Mouse (Mus musculus) right cerebral cortex, adult 18-20 months (tissue): ENCODE data around the gene Dlx3.

Source experiments
- DNase-seq: peaks from one replicate; pipeline ENCODE4 v3.0.0; 2022; ENCODE audit warnings: mixed read lengths

Gene Dlx3

DNA sequence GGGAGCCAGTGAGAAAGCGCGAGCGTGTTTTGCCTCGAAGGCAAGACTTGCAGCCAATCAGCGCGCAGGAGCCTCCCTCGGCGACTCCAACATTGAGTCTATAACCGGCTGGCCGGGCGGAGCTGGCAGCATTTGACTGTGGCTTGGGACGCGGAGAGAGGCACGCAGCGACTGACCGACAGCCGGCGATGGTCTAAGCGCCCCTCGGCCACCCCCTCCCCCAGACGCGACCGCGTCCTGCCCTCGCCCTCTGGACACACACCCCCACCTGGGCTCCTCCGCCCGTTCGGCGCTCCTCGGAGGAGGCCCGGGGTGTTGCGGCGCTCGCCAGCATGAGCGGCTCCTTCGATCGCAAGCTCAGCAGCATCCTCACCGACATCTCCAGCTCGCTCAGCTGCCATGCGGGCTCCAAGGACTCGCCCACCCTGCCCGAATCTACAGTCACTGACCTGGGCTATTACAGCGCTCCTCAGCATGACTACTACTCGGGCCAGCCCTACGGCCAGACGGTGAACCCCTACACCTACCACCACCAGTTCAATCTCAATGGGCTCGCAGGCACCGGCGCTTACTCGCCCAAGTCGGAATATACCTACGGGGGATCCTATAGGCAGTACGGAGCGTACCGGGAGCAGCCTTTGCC is at the start of gene Dlx3:
Dlx3 (plus strand) TSS at position 130 of the 643 bp plus-strand sequence.
- DNase-seq, result no peak

DNA sequence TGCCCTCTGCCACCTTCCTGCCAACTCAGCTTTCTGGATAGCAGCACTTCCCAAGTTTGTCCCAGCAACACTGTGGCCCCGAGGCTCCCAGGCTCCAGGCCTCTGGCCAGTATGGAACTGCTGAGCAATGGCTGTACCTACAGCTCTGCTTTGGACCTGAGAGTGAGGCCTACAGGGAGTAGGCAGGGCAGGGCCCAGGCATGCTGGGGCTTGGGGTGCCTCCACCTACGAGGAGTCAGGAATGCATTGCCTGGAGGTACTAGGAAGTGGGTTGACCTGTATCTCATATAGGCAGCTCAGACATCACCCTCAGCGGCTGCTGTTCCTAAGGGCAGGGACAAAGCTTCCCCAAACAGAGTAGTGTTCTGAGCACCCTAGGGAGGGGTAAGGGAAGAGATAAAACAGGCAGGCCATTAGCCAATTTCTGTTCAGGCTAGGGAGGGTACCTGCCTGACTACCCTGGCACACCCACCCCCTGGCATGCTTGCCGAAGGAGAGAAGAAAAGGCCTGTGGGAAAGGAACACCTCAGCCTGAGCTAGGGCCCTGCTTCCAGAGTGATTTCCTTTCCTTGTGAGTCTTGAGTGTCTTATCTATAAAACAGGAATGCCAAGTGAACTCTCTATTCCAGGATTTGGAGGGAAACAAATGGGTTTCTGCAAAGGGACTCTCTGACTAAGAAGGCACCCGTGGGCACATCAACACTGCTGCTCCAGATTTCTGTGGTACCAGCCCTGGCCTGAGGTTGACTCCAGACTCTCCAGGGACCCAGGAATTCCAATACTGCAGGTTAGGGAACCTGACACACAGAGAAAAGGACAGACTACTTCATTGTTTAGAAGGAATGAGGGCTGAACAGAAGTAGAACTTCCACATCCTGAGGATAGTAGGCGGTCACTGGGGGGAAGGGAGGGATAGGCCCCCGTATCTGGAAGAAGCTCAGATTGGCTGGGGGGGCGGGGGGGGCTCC is 49.5 kb upstream of the Dlx3 start:
- DNase-seq, result no peak

DNA sequence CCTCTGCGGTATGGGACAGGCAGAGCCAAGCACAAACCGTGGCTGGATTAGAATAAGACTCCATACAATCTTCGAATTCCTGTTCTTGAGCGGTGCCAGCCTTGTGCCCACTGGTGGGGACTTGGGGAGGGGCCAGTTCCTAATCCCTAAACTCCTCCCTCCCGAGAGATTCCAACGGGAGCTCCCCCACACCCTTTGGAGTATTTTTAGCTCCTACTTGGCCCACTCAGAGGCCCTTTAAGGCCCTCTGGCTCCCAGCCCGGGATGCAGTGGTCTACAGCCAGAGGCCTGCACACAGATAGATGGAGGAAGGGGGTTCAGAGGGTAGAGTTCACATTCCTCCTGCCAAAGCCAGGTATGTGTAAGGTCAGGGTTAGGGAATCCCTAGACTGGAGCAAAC is 48.7 kb upstream of the Dlx3 start:
- no peak for DNase-seq

DNA sequence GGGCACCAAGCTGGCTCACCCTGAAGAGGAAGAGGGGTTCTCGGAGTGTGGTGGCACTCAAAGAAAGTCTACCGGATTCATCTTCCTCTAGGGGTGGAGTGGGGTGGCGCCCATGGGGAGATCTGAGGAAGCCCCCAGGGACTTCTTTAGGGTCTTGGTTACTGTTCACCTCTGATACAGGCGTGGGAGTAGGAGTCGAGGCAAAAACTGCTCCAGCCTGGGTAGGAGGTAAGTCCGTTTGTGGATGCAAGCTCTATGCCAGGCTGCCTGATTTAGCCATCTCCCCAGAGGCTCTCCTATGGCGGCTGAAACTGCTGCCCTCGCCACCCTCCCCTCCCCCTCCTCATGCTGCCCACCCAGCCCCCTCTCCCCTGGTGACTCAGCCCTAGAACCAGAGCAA is 47.8 kb upstream of the Dlx3 start:
- DNase-seq, result no peak

DNA sequence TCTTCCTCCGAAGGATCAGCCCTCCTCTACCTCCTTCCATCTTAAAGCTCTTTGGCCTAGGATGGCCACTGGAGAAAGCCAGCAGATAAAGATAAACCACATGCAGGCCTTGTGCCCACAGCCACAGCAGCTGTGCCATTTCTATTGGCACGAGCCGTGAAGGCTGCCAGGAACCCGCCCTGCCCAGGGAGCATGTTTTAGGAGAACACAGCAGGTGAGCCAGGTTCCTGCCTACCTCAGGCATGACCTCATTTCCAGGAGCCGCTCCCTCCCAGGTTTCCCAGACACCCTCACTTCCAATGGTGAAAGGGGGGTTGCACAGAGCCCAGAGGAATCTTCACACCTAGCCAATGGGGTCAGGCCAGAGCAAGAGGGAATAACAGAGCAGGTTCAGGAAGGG is 47.1 kb upstream of the Dlx3 start:
- DNase-seq, result no peak

DNA sequence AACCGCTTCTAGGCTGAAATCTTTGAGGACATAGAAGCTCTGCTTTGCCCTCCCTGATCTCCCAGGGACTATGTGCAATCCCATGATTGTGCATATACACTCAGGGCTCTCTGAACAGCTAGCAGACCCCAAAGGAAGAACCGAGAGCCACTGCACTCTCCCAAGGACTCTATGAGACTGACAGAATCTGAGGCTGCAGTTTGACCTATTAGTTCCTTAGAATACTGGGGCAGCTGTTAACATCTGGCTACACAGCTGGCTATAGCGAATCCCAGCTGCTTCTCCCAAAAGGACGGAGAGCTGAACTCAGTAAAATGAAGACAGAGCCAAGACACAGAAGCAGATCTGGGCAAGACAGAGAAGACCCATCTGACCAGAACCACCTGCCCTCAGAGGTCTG is 46.1 kb upstream of the Dlx3 start:
- no peak for DNase-seq

DNA sequence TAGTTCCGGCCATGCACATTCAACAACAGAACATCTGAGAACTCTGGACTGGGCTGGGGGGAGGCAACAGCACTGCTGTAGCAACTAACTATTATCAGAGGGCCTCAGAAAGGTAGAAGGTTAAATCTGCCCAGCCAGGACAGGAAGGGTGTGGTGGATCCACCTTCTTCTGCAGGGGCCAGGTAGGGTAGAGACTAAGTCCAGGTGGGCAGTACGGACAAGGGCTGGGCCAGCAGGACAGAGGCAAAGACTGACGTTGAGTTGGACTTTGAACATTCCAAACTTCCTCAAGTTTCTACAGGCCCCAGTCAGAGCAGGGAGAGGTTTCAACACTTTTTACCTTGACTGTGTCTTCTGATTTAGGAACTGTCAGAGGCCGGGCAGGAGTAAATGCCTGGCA is 45.2 kb upstream of the Dlx3 start:
- DNase-seq, result no peak

DNA sequence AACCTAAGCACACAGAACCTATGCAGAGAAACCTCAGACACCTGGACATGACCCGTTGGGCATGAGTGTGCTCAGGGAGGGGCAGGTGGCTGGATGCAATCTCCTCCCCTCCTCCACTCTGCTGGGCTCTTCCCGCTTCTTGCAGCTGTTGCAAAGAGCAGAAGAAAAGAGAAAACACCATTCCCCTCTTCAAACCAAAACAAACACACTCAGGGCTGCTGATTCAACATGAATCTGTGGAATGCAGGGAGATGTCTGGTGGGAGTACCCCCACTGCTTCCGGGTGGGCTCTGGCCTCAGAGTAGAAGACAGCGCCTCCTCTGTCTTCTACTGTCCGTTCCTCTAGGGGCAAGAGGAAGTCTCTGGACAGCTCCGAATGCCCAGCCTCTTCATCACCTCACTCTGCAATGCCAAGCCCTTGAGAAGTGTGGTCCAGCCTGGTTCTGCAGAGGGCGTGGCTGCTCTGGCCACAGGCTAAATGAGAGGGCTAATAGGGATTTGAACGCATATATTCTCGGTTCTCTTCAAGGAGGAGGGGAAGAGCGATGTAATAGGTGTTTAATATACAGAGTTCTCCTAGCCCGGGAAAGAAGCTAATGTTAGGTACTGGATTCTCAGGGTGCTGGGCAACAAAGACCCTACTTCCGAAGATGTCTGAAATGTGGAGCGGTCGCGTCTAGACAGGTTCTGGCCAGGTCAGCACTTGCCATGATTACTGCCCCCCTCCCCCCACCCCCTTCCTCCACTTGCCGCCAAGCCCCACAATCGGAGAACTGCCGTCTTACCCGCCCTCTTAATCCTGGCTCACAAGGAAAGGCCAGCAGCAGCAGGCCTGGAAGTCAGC is 44.5 kb upstream of the Dlx3 start:
- no peak for DNase-seq

DNA sequence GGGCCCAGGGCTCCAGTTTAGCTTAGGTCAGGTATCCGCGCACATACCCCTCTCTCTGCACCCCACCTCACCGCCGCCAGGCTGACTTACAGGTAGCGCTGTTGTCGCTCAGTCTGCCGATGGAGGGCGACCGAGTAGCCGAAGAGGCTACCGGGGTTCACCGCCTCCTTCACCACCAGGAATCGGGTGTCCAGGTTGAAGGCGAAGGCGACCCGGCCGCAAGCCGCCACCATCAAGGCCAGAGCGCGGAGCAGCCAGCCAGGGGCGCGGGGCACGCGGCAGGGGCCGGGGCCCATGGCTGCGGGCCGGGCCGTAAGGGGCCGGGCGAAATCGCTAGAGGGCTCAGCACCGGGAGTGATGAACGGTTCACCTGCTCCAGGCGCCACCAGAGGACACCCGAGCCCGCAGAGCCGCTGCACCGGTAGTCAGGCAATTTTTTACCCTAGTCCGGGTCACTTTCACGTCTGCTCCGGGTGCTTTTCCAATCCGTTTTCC is 43.8 kb upstream of the Dlx3 start:
- peak; percentile 59 for DNase-seq

DNA sequence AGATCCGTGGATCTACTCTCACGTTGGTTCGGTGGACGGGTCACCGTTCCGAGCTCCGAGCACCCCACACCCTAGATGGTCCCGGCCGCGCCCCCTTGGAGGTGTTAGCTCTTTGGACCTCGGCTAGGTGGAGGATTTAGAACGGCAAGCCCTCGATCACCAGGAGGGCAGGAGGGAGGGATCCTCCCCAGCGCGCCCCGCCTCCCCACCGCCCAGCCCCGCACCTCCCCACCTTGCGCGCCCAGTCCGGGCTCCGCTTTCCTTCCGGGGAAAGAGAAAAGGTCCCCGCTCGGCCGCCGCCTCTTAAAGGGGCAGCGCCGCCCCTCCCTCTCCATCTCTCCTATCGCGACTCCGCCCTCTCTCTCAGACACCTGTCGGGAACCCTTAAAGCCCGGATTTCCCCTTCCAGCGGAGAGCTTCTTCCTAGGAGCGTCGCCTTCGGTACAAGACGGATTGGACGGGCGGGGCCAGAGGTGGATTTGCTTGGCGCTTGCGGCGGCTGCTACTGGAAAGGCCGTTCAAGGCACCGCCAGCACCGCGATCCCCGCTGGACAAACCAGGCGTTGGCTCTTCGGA is 43.3 kb upstream of the Dlx3 start, which contains the start of gene Itga3:
Itga3 (minus strand) TSS at position 266 of the 576 bp plus-strand sequence.
- DNase-seq, result peak; percentile 66

DNA sequence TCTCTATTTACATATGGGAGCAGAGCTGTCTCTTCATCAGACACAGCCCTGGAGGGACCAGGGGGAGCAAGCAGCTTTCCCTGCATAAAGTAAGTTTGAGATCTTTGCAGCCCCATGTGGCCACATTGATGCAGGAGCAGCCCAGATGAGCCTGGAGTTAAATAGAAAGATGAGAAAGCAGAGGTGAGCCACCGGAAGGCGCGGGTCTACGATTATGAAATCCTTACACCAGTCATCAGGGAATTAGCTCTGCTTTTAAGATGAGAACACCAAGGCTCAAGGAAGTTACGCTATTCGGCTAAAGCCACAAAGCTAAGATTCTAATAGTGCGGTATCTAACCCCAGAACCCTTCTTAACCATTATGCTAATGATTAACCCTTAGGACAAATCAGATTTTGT is 42.0 kb upstream of the Dlx3 start:
- DNase-seq, result no peak

DNA sequence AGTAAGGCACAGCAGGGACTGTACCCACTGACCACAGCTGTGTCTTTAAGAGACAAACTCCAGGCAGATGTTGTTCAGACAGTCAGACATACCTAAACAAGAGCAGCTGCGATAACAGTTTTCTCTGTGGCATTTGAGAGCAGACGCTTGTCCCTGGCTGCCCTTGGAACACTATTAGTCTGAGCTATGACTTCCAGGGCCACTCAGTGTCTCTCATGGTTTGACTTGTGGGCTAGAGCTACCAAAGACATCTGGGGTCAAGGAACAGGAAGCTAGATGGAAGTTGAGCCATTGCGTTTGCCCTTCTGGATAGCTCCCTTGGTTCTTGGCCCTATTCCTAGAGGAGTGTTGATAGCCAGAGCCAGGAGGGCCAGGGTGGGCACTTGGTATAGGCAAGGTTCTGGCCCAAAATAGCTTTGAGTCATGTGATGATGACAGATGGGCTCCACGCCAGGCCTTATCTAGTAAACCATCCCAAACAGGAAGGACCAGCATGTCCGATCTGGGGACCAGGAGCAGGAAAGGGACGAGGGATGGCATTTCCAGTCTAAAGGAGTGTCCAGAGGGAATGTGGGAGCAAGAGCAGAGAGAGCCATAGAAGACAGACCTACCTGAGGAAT is 40.6 kb upstream of the Dlx3 start:
- no peak for DNase-seq

DNA sequence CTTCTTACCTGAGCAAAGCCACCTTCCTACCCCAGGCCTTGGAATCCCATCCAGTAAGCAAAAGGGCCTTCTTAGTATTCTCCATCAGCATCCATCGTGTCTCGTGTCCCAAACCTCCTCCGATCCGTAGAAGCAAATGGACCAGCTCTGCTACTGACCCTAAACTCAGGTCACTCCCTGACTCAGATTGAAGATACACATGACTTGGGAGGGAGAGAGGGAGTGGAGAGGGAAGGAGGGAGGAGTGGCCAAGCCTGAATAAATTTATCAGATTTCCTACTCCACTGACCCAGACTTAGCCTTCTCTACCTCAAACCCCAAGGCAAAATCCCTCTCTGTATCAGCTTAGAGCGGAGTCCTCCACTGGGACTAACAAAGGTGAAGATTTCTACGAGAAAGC is 39.1 kb upstream of the Dlx3 start:
- DNase-seq, result no peak

DNA sequence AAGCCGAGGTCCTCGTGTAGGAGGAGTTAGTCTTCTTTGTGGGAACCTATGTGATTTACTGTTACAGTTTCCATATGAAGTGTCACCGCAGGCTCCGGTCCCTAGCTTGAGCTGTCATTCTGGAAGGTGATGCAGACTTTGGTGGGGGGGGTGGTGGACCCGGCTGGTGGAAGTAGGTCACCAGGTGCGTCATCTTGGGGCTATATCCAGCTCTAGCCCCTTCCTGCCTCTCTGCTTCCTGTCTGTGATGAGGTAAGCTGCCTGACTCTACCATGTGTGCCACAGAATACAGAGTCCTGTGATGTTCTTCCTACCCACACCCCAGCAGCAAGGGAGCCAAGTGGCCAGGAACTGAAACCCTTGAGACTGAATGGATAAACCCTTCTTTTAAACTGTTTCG is 37.0 kb upstream of the Dlx3 start:
- no peak for DNase-seq

DNA sequence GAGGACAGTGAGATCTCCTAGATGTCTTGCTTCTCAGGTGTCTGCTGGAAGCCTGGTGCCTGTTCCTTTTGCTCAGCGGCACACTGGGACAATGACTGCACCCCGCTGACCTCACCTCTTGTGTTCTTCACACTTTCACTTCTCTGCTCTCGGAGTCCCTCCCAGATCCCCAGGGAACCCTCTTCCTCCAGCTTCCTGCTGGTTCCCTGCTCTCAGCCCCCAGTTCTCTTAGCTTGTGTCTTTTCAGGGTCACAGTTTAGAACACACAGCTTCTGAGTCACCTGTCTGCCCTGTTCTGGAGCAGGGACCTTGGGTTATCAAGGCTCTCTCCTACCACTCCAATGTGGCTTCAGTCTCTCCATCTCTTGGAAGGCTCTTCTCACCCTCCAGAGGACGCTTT is 35.7 kb upstream of the Dlx3 start:
- no peak for DNase-seq

DNA sequence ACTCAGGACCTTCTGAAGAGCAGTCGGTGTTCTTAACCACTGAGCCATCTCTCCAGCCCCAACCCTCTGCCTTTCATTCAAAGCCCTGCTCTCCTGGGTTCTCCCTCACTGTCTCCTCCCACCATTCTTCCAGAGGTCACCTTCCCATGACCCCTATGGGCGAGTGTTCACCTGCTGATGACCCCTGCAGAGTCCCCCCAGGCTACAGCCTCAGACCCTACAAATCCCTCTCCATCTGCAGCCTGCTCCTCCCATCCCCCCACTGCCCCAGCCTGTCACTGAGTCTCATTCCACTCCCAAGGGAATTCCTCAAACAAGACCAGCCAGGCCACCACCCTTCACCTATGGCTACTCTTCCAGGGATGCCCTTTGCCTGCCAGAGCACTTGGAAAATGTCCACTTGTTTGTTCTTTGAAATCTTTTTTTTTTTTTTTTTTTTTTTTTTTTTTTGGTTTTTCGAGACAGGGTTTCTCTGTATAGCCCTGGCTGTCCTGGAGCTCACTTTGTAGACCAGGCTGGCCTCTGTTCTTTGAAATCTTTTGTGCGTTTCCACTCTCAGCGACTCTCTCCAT is 35.0 kb upstream of the Dlx3 start:
- DNase-seq, result no peak

DNA sequence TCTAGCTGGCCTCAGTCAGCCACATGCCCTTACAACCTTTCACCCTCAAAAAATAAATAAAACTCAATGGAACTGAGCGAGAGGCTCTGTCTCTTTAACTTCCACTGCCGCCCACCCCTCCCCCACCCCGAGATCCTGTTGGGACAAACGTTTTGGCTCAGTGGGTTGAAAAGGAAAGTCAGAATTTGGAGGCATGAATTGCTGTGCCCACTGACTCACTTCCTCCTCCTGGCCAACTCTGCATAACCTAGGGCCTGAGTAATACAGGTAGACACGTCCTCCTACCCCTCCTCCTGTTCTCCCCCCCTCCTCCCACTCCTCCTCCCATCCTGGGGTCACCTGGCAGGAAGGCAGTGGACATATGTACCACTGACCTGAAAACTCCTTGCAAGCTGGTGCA is 34.2 kb upstream of the Dlx3 start:
- DNase-seq, result no peak

DNA sequence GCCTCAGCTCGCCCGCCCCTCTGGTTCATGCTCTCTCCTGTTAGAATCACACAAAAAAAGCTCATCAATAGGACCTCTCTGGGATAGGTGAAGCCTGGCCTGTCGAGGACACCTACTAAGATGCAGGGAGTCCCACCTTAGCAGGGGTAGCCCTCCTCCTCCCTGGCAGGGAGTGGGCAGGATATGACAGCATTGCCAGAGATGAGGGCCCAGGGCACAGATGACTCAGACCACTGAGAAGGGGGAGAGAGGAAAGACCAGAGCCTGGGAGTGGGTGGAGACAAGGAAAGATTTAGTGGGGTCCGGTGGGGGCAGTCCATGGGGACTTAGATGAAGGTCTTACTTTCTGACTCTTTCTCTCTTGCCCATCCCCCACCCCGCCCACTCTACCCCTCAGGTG is 33.7 kb upstream of the Dlx3 start:
- DNase-seq, result no peak

DNA sequence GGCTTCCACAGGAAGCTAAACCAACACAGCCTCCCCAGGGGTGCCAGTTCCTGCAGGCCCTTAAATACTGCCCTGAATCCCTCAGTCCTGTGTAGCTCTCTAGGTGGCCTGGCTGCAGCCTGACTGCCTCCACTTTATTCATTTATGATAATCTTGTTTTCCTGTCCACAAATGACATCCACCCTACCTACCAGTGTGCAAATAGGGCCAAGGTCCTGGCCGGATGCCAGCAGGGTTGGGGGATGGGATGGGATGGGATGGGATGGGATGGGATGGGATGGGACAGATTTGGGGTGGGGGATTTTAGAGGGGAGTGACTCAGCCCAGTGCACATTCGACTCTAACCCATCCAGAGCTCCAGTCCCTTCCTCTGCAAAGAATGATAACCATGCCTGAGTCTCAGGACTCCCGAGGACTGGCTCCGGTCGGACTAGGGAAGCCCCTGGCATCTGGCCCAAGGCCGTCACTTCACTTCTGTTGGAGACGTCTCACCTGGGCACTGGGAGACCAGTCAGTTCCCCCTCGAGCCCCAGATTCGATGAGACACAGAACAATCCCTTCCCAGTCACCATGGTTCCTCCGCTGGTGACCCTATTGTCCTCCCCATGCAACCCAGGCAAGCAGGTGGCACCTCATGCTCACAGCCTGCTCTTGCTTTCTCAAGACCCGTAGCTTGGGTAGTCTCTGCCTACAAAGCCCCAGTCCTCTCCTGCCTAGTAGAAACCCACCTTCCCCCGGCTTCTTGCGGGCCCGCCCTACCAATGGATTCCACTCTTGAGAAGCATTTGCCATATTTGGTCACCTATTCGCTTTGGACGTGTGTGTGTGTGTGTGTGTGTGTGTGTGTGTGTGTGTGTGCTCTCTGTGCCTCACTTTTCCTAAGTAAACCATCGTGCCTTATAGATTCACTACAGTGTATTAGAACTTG is 32.4 kb upstream of the Dlx3 start:
- no peak for DNase-seq

DNA sequence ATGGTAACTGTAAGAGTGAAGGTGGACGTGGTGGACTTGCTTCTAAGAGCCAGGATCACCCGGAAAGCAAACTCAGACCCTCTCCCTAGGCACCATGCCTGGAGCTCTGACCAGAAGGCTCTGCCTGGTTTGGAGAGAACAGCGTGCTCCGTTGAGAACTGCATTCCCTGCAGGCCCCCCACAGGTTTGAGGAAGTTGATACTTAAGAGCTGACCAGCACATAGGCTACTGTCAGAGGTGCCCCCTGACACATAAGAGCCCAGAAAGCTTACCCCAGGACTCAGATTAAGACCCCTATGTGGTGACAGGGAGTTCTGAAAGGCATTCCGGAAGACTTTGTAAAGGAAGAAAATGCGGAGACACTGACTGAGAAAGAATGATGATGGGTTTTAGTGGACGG is 31.6 kb upstream of the Dlx3 start:
- no peak for DNase-seq
